Mouse (Mus musculus) large intestine, adult 2 months (tissue): Measurements from ENCODE around the gene Ssh3. TPM values are rescaled to one million over a fixed set of nuclear protein-coding genes. Genes with fewer than 3 reads are reported as not detected.

Experiments
- DNase-seq: peaks from one replicate; pipeline ENCODE4 v3.0.0-alpha.2; 2012; ENCODE audit warnings: low read depth, low spot score
- WGBS: fragments of 180-500 bp; shearing (Covaris S2); methylation state at CpG from one replicate; pipeline ENCODE4 v1.1.7; 2018; 5-methylcytosine and 5-hydroxymethylcytosine counted together
- polyA plus RNA-seq: library from polyadenylated mRNA; depleted of rRNA; stranded (reverse); fragments of >200 nt; gene quantifications from 2 replicates; pipeline ENCODE4 v1.2.3, GENCODE M21; 2012; rRNA removed

Gene Ssh3
- polyA plus RNA-seq, 1 experiment: 102 TPM

GRCm38 (mm10) chr19:4220957-4221743 lies 47.8 kb downstream of the Ssh3 start:
- 29% methylated on average over 14 of the region's 14 CpGs for WGBS
- DNase-seq: no peak

GRCm38 (mm10) chr19:4220416-4220815 lies 48.6 kb downstream of the Ssh3 start:
- no peak for DNase-seq
- whole genome bisulfite sequencing: 34% methylated on average over 4 of the region's 4 CpGs

DNA sequence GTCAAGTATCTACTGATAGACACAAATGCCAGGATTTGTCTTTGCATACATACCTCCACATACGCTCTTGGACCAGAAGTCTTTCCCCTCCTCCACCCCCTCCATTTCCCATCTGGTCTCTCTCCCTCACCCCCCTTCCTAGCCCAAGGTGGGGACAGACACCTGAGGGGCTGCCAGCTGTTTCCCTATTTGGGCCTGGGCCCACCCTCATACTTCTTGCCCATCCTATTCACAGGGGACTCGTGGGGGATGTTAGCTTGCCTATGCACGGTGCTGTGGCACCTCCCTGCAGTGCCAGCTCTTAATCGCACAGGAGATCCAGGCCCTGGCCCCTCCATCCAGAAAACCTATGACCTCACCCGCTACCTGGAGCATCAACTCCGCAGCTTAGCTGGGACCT lies 49.0 kb downstream of the Ssh3 start:
- DNase-seq: no peak
- 86% methylated on average over 6 of the region's 6 CpGs for WGBS

- no peak for DNase-seq
- WGBS: 76% methylated on average over 1 of the region's 1 CpGs
These were observed 50.2 kb downstream of the Ssh3 start for GRCm38 (mm10) chr19:4218784-4219183.

DNA sequence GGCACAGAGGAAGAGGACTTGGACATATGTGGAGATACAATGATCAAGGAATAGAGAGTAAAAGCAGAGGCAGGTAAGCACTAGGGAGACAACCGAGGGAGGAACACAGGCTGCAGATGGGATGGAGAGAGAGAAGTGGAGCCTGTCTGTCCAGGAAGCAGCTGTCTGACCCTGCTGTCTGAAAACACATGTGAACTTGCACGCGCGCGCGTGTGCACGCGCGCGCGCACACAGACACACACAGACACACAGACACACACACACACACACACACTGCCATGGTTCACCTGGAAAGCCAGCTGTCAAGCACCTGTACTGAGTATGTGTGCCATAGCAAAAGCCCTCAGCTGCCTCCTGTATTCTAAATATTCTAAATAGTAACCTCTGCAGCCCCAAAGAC lies 50.7 kb downstream of the Ssh3 start:
- no peak for DNase-seq
- 94% methylated on average over 11 of the region's 11 CpGs for WGBS

GRCm38 (mm10) chr19:4217855-4218254 lies 51.1 kb downstream of the Ssh3 start:
- DNase-seq: no peak
- 64% methylated on average over 3 of the region's 3 CpGs for WGBS

DNA sequence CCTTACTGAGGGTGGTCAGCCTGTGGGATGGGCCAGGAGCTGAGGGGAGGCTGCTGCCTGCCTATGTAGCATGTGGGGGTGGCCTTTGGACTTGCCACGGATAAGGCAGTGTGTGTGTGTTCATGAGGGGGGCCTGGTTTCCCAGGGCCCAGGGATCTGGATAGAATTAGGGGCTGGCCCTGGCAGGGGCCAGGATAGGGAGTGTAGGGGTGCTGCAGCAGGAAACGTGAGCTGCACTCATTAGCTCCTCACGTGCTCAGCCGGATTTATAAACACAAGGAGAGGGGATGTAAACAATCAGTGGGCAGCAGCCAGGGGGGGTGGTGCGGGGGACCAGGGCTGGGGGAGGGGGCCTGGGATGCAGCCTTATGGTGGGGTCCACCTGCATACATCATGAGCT lies 51.8 kb downstream of the Ssh3 start:
- DNase-seq: no peak
- 53% methylated on average over 5 of the region's 5 CpGs for WGBS

GRCm38 (mm10) chr19:4216041-4216685 lies 52.8 kb downstream of the Ssh3 start:
- WGBS: 34% methylated on average over 14 of the region's 14 CpGs
- DNase-seq: no peak

DNA sequence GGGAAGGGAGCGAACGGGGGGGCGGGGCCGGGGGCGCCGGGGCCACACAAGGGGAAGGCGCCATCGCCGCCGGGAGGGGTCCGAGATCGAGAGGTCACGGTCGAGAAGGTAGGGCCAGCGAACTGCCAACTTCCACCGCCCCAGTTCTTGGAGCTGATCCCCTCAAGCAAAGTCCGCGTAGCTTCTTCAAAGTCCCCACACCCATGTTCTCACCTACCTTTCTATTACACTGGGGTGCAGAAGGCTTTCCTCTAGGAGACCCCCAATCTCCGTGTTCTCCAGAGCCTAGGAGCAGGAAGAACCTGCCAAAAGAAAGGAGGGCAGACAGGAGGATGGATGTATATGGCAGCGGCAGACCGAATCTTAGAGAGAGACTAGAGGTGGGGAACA lies 53.5 kb downstream of the Ssh3 start:
- WGBS: 7% methylated on average over 14 of the region's 21 CpGs
- DNase-seq: no peak

DNA sequence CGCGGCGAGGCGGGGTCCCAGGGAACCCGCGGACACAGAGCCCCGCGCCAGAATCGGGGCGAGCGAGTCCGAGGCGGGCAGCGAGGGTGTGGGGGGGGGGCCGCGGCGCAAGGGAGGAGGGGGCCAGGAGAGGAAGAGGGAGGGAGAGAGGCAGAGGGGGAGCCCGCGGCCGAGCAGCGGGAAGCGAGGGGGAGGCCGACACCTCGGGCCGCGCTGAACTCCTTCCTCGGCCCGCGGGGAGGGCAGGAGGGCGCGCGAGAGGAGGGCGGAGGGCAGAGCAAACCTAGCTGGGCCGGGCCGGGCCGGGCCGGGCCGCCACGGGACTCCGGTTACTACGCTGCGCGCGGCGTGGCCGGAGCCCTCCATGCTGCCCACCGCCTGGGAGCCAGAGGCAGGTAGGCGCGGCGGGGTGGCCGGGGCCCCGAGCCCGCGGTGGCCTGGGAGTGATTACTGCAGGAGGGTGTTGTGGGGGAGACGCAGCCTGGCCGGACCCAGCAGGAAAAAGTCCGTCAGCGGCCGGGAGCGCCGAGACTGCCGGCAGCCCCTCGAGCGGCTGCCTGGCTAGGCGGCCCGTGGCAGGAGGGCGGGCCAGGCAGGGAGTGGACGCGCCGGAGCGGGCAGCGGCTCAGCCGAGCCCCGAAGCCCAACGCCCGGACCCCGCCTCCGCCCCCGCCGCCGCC lies 54.1 kb downstream of the Ssh3 start:
- DNase-seq: no peak
- WGBS: under 1% methylated on average over 48 of the region's 81 CpGs

- DNase-seq: no peak
- 1% methylated on average over 47 of the region's 49 CpGs for WGBS
These were observed 54.8 kb downstream of the Ssh3 start, which contains the start of the genes Clcf1 and AC109138.7 for GRCm38 (mm10) chr19:4214071-4214770. Clcf1 (plus strand) TSS chr19:4214238. AC109138.7 (plus strand) TSS chr19:4214357.

GRCm38 (mm10) chr19:4213524-4213974 lies 55.4 kb downstream of the Ssh3 start:
- no peak for DNase-seq
- 17% methylated on average over 9 of the region's 9 CpGs for WGBS

DNA sequence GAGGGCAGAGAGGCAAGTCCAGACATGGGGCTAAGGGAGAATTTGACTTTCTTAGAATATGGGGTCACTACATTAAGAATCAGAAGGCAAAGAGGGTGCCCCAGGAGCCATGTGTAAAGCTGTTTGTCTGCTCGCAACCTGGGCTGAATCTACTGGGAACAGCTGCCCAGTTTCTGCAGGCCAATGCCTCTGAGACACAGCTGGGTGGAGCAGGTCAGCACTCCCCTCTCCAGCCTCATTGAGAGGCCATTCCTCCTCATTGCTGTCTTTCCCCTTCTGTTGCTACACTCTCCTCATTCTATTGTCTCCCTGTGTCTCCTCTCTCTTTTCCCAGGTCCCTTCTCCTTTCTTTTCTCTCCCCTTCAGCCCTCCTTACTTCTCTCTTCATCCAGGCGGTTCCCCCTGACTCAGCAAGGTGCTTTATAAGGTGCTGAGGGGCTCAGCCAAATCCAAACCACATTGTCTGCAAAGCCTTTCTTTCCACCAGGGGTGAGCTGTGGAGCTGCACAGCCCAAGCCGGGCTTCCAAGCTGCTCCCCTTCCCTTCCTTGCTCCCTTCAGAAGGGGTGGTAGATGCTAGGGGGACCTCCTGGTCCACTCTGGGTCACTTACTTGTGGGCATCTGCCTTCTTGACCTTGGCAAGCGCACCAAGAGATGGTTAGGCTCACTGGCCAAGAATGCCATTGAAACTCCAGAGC lies 56.9 kb downstream of the Ssh3 start:
- no peak for DNase-seq
- 81% methylated on average over 4 of the region's 4 CpGs for WGBS

Other genes starting within 250 kb of the Ssh3 start
- gene Gstp1, start 231.2 kb downstream of the Ssh3 start, polyA plus RNA-seq: 910 and 1,226 TPM in 2 replicates
- 188 and 228 TPM in 2 replicates for gene Gstp2, start 223.2 kb downstream of the Ssh3 start, polyA plus RNA-seq
- 19.4 and 21.9 TPM in 2 replicates for gene Gstp3, start 209.6 kb downstream of the Ssh3 start, polyA plus RNA-seq
- gene Cabp2, start 187.6 kb downstream of the Ssh3 start, polyA plus RNA-seq: not detected in 2 replicates
- gene Cdk2ap2, start 172.0 kb downstream of the Ssh3 start, polyA plus RNA-seq: 319 and 372 TPM in 2 replicates
- 114 and 145 TPM in 2 replicates for gene Pitpnm1, start 169.2 kb downstream of the Ssh3 start, polyA plus RNA-seq
- 62.8 and 63.6 TPM in 2 replicates for gene Aip, start 143.3 kb downstream of the Ssh3 start, polyA plus RNA-seq
- 0.03 TPM in 1 of 2 replicates, not detected in the other for gene Gpr152, start 129.4 kb downstream of the Ssh3 start, polyA plus RNA-seq
- gene Cabp4, start 125.1 kb downstream of the Ssh3 start, polyA plus RNA-seq: 0.45 and 0.88 TPM in 2 replicates
- gene Coro1b, start 120.6 kb downstream of the Ssh3 start, polyA plus RNA-seq: 385 and 500 TPM in 2 replicates
- 56.3 and 62.6 TPM in 2 replicates for gene Ptprcap, start 115.6 kb downstream of the Ssh3 start, polyA plus RNA-seq
- gene Rps6kb2, start 105.8 kb downstream of the Ssh3 start, polyA plus RNA-seq: 37.5 and 49.3 TPM in 2 replicates
- gene Carns1, start 93.7 kb downstream of the Ssh3 start, polyA plus RNA-seq: 3.2 and 3.3 TPM in 2 replicates
- gene Tbc1d10c, start 77.9 kb downstream of the Ssh3 start, polyA plus RNA-seq: 23.0 TPM in 2 replicates
- 374 and 382 TPM in 2 replicates for gene Ppp1ca, start 77.1 kb downstream of the Ssh3 start, polyA plus RNA-seq
- 25.5 and 26.9 TPM in 2 replicates for gene Rad9a, start 67.5 kb downstream of the Ssh3 start, polyA plus RNA-seq
- gene Clcf1, start 54.9 kb downstream of the Ssh3 start, polyA plus RNA-seq: 7.4 and 8.4 TPM in 2 replicates
- gene AC109138.7, start 54.8 kb downstream of the Ssh3 start, polyA plus RNA-seq: not detected in 2 replicates
- gene Pold4, start 37.3 kb downstream of the Ssh3 start, polyA plus RNA-seq: 116 and 130 TPM in 2 replicates
- 2.0 and 2.4 TPM in 2 replicates for gene Ankrd13d, start 14.0 kb upstream of the Ssh3 start, polyA plus RNA-seq
- 99.9 and 108 TPM in 2 replicates for gene Grk2, start 37.0 kb upstream of the Ssh3 start, polyA plus RNA-seq
- gene Kdm2a, start 129.1 kb upstream of the Ssh3 start, polyA plus RNA-seq: 64.6 and 107 TPM in 2 replicates
- gene Rhod, start 170.3 kb upstream of the Ssh3 start, polyA plus RNA-seq: 46.4 and 88.5 TPM in 2 replicates
- gene Syt12, start 208.3 kb upstream of the Ssh3 start, polyA plus RNA-seq: 4.4 and 7.7 TPM in 2 replicates
- gene 2010003K11Rik, start 229.4 kb upstream of the Ssh3 start, polyA plus RNA-seq: 55.0 and 95.2 TPM in 2 replicates
- gene Pcx, start 241.3 kb upstream of the Ssh3 start, polyA plus RNA-seq: 14.3 and 21.3 TPM in 2 replicates